Mouse (Mus musculus): ENCODE measurements at regions not wholly inside any gene's neighbourhood (a gene's known extent, or its start where the extent isn't known, plus 50 kb on each side); places are given as distances from the start of the nearest gene placed in this dataset.

DNA sequence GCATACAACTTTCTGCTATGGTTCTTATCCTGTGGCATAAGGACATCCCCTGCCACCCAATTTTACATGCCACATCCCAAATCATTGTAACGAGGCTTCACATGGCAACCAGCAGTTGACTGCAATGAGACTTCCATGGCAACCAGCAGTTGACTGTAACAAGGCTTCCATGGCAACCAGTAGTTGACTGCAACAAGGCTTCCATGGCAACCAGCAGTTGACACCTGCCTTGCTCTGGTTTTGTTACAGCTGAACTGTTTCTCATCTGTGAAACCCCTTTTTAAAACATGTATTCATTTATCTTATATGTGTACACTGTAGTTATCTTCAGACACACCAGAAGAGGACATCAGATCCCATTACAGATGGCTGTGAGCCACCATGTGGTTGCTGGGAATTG, 100.7 kb upstream of the Adgrf1 start:
- Histone ChIP-seq H3K9me3 (replicated peaks; ENCODE audit: control insufficient read depth, insufficient read depth, low read length, poor library complexity, severe bottlenecking) (no peaks in the 10 kb centered on the region), H3K27me3 (ENCODE audit: control insufficient read depth, insufficient read depth, low read length, poor library complexity, severe bottlenecking) (no peaks in the 10 kb centered on the region; the same call in 1 of the 2 replicates), H3K36me3 (ENCODE audit: control insufficient read depth, insufficient read depth, low read length, poor library complexity, severe bottlenecking) (no peaks in the 10 kb centered on the region), H3K4me3 (ENCODE audit: low read depth, low read length) (no peak overlapping the region), H3K4me1 (ENCODE audit: control insufficient read depth, insufficient read depth, low read length) (no peaks in the 10 kb centered on the region), H3K27ac (ENCODE audit: insufficient read depth, low read length) (no peak overlapping the region), H3K9ac (ENCODE audit: low read depth, poor library complexity, severe bottlenecking) (no peak overlapping the region)
- TF ChIP-seq POLR2A (IDR thresholded peaks at IDR 0.05; ENCODE audit: insufficient read depth, low read length), result no peak
- TF ChIP-seq CTCF (IDR thresholded peaks at IDR 0.05; ENCODE audit: low read depth, low read length), result no peak
- TF ChIP-seq EP300 (IDR thresholded peaks at IDR 0.05; ENCODE audit: insufficient read depth, low read depth, low read length), result no peak

GRCm38 (mm10) chr17:43172657-43173165, 97.4 kb upstream of the Adgrf1 start:
- H3K4me3 ChIP-seq (ENCODE audit: low read depth, low read length), result no peak overlapping the region
- no peaks in the 10 kb centered on the region for H3K27me3 ChIP-seq (ENCODE audit: control insufficient read depth, insufficient read depth, low read length, poor library complexity, severe bottlenecking)
- H3K9me3 ChIP-seq (replicated peaks; ENCODE audit: control insufficient read depth, insufficient read depth, low read length, poor library complexity, severe bottlenecking), result no peaks in the 10 kb centered on the region
- H3K27ac ChIP-seq (ENCODE audit: insufficient read depth, low read length), result no peak overlapping the region
- TF ChIP-seq CTCF (IDR thresholded peaks at IDR 0.05; ENCODE audit: low read depth, low read length), result no peak
- no peak for TF ChIP-seq POLR2A (IDR thresholded peaks at IDR 0.05; ENCODE audit: insufficient read depth, low read length)
- TF ChIP-seq EP300 (IDR thresholded peaks at IDR 0.05; ENCODE audit: insufficient read depth, low read depth, low read length), result no peak
- no peak overlapping the region for H3K9ac ChIP-seq (ENCODE audit: low read depth, poor library complexity, severe bottlenecking)
- H3K36me3 ChIP-seq (ENCODE audit: control insufficient read depth, insufficient read depth, low read length, poor library complexity, severe bottlenecking), result no peaks in the 10 kb centered on the region
- no peaks in the 10 kb centered on the region for H3K4me1 ChIP-seq (ENCODE audit: control insufficient read depth, insufficient read depth, low read length)

DNA sequence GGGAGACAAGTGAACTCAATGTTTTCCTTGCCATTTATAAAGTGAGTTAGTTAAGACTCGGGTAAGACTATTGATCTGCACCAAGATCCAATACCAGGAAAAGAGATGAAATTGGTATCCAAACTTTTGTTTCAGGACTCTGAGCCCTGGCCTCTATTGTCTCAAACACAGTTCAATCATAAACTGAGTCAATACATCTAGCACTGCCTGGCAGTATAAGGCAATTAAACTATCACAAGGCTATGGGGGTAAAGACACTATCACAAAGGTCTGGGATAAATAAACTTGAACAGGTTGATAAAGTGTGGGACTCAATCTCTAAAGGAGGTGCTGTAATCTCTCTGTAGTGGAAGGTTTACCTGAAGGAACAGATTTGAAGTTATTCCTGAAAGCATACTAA, 95.3 kb upstream of the Adgrf1 start:
- Histone ChIP-seq H3K4me3 (ENCODE audit: low read depth, low read length) (no peak overlapping the region), H3K27ac (ENCODE audit: insufficient read depth, low read length) (no peak overlapping the region), H3K9ac (ENCODE audit: low read depth, poor library complexity, severe bottlenecking) (no peak overlapping the region), H3K9me3 (replicated peaks; ENCODE audit: control insufficient read depth, insufficient read depth, low read length, poor library complexity, severe bottlenecking) (no peaks in the 10 kb centered on the region), H3K4me1 (ENCODE audit: control insufficient read depth, insufficient read depth, low read length) (no peaks in the 10 kb centered on the region), H3K36me3 (ENCODE audit: control insufficient read depth, insufficient read depth, low read length, poor library complexity, severe bottlenecking) (no peaks in the 10 kb centered on the region), H3K27me3 (ENCODE audit: control insufficient read depth, insufficient read depth, low read length, poor library complexity, severe bottlenecking) (no peaks in the 10 kb centered on the region)
- no peak for TF ChIP-seq EP300 (IDR thresholded peaks at IDR 0.05; ENCODE audit: insufficient read depth, low read depth, low read length)
- TF ChIP-seq POLR2A (IDR thresholded peaks at IDR 0.05; ENCODE audit: insufficient read depth, low read length), result no peak
- TF ChIP-seq CTCF (IDR thresholded peaks at IDR 0.05; ENCODE audit: low read depth, low read length), result no peak

DNA sequence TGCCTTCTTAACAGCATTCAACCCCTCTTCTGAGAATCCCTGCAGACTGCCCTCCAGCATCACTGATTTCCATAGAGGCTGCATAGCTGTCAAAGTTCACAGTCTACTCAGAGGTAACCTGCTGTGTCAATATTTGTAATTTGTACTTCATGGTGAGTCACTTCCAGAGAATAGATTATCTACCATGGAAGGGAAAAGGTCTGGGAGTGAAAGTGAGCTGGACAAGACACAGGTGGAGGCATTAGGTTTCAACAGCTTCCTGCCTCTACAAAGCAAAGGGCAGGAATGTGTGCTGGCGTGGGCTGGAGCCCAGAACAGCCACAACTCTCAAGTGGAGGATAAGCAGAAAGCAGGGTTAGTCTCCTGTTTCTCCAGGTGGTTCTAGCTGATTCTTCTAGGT, 92.9 kb upstream of the Adgrf1 start:
- Histone ChIP-seq H3K27me3 (ENCODE audit: control insufficient read depth, insufficient read depth, low read length, poor library complexity, severe bottlenecking) (no peaks in the 10 kb centered on the region), H3K27ac (ENCODE audit: insufficient read depth, low read length) (no peak overlapping the region), H3K9ac (ENCODE audit: low read depth, poor library complexity, severe bottlenecking) (no peak overlapping the region), H3K4me1 (ENCODE audit: control insufficient read depth, insufficient read depth, low read length) (no peaks in the 10 kb centered on the region), H3K9me3 (replicated peaks; ENCODE audit: control insufficient read depth, insufficient read depth, low read length, poor library complexity, severe bottlenecking) (no peaks in the 10 kb centered on the region), H3K4me3 (ENCODE audit: low read depth, low read length) (no peak overlapping the region), H3K36me3 (ENCODE audit: control insufficient read depth, insufficient read depth, low read length, poor library complexity, severe bottlenecking) (no peaks in the 10 kb centered on the region)
- TF ChIP-seq POLR2A (IDR thresholded peaks at IDR 0.05; ENCODE audit: insufficient read depth, low read length), result no peak
- no peak for TF ChIP-seq EP300 (IDR thresholded peaks at IDR 0.05; ENCODE audit: insufficient read depth, low read depth, low read length)
- no peak for TF ChIP-seq CTCF (IDR thresholded peaks at IDR 0.05; ENCODE audit: low read depth, low read length)

GRCm38 (mm10) chr17:43190016-43190415, 80.1 kb upstream of the Adgrf1 start:
- Histone ChIP-seq H3K4me1 (ENCODE audit: control insufficient read depth, insufficient read depth, low read length) (no peaks in the 10 kb centered on the region), H3K36me3 (ENCODE audit: control insufficient read depth, insufficient read depth, low read length, poor library complexity, severe bottlenecking) (no peaks in the 10 kb centered on the region), H3K9ac (ENCODE audit: low read depth, poor library complexity, severe bottlenecking) (no peak overlapping the region), H3K27me3 (ENCODE audit: control insufficient read depth, insufficient read depth, low read length, poor library complexity, severe bottlenecking) (no peaks in the 10 kb centered on the region; the same call in 1 of the 2 replicates), H3K4me3 (ENCODE audit: low read depth, low read length) (no peak overlapping the region), H3K27ac (ENCODE audit: insufficient read depth, low read length) (no peak overlapping the region), H3K9me3 (replicated peaks; ENCODE audit: control insufficient read depth, insufficient read depth, low read length, poor library complexity, severe bottlenecking) (no peaks in the 10 kb centered on the region)
- no peak for TF ChIP-seq EP300 (IDR thresholded peaks at IDR 0.05; ENCODE audit: insufficient read depth, low read depth, low read length)
- TF ChIP-seq CTCF (IDR thresholded peaks at IDR 0.05; ENCODE audit: low read depth, low read length), result no peak
- no peak for TF ChIP-seq POLR2A (IDR thresholded peaks at IDR 0.05; ENCODE audit: insufficient read depth, low read length)

- H3K27ac ChIP-seq (ENCODE audit: insufficient read depth, low read length), result no peak overlapping the region
- no peak overlapping the region for H3K4me3 ChIP-seq (ENCODE audit: low read depth, low read length)
- H3K9me3 ChIP-seq (replicated peaks; ENCODE audit: control insufficient read depth, insufficient read depth, low read length, poor library complexity, severe bottlenecking), result no peaks in the 10 kb centered on the region
- no peaks in the 10 kb centered on the region for H3K36me3 ChIP-seq (ENCODE audit: control insufficient read depth, insufficient read depth, low read length, poor library complexity, severe bottlenecking)
- H3K27me3 ChIP-seq (ENCODE audit: control insufficient read depth, insufficient read depth, low read length, poor library complexity, severe bottlenecking), result no peaks in the 10 kb centered on the region; the same call in 1 of the 2 replicates
- TF ChIP-seq EP300 (IDR thresholded peaks at IDR 0.05; ENCODE audit: insufficient read depth, low read depth, low read length), result no peak
- TF ChIP-seq POLR2A (IDR thresholded peaks at IDR 0.05; ENCODE audit: insufficient read depth, low read length), result no peak
- no peak for TF ChIP-seq CTCF (IDR thresholded peaks at IDR 0.05; ENCODE audit: low read depth, low read length)
- H3K4me1 ChIP-seq (ENCODE audit: control insufficient read depth, insufficient read depth, low read length), result no peaks in the 10 kb centered on the region
- no peak overlapping the region for H3K9ac ChIP-seq (ENCODE audit: low read depth, poor library complexity, severe bottlenecking)
Observed at GRCm38 (mm10) chr17:43190853-43191485, 79.2 kb upstream of the Adgrf1 start.
